Mouse (Mus musculus) heart, postnatal 0 days (tissue): ENCODE data around the gene Mgll.

ENCODE experiments used
- CTCF ChIP-seq: IDR thresholded peaks from 2 replicates; pipeline ENCODE4 v1.5.1; 2016; ENCODE audit warnings: antibody characterized with exemption, control low read depth, low read depth
- EP300 ChIP-seq: IDR thresholded peaks from 2 replicates; pipeline ENCODE4 v1.6.1; 2016; ENCODE audit warnings: antibody characterized with exemption, low read depth

- no peak for TF ChIP-seq CTCF
- no peak for TF ChIP-seq EP300
Measured at GRCm38 (mm10) chr6:88745027-88745426, 20.8 kb downstream of the Mgll start.
